8 mouse cellular contexts compared by ENCODE assay signal in genomic region chr8:120335262-120336086, GRCm38 (mm10).
DNase-seq lines count a peak whose midpoint lies in the region; ATAC-seq and TF ChIP-seq lines count a peak whose summit lies in the region.

No protein-coding gene starts in this region.

- H3K9ac ChIP-seq in midbrain, embryonic 14.5 days (replicated peaks; ENCODE audit: low read length): peak overlapping the region; percentile 7; the same call in 1 of the 2 replicates

- peak overlapping the region; percentile 92 for H3K27ac ChIP-seq in midbrain, embryonic 14.5 days (replicated peaks; ENCODE audit: low read depth, low read length)

- H3K4me3 ChIP-seq in midbrain, embryonic 14.5 days (replicated peaks; ENCODE audit: low read depth, low read length): no peak overlapping the region

- TF ChIP-seq CTCF in Patski (IDR thresholded peaks at IDR 0.05): no peak

- H3K36me3 ChIP-seq in midbrain, embryonic 14.5 days (ENCODE audit: control insufficient read depth, insufficient read depth, low read length): no peaks in the 10 kb centered on the region

- CTCF ChIA-PET in Patski (lab: Charles Lee): interaction anchor here (0.8 to 1.6 kb wide), 4 partner anchors 16 to 261 kb away, joined by 3 to 5 read pairs (median 4); no protein-coding TSS in a partner anchor

- H3K9me3 ChIP-seq in midbrain, embryonic 14.5 days (ENCODE audit: control insufficient read depth, low read length): no peaks in the 10 kb centered on the region

- POLR2A ChIA-PET in Patski (lab: Charles Lee): interaction anchor here (0.9 to 1.5 kb wide), 4 partner anchors 9 to 204 kb away, joined by 3 to 5 read pairs (median 4); no protein-coding TSS in a partner anchor

- DNase-seq in adrenal gland, postnatal 10 days: peak; percentile 63
- no peak for DNase-seq in adrenal gland, postnatal 4 days (ENCODE audit: low spot score in 2 of 2)
- no peak for DNase-seq in Patski (ENCODE audit: low read depth, low spot score)
- peak; percentile 35 for DNase-seq in kidney, postnatal 14 days
- peak; percentile 88 for DNase-seq in midbrain, embryonic 14.5 days
- no peak for DNase-seq in ovary, postnatal 36 days (ENCODE audit: low spot score)
- DNase-seq in urinary bladder, postnatal 25 days (ENCODE audit: low spot score): no peak

- H3K4me1 ChIP-seq in midbrain, embryonic 14.5 days (ENCODE audit: control insufficient read depth, insufficient read depth, low read length): peaks cover 37% of the 10 kb centered on the region

- ATAC-seq in Patski: peak; percentile 9
- peak; percentile 29; the same call in 1 of the 2 replicates for ATAC-seq in erythroblast, adult 5-6 weeks (replicated peaks; ENCODE audit: low FRiP score, poor library complexity, severe bottlenecking)
- peak; percentile 79 for ATAC-seq in midbrain, embryonic 14.5 days (ENCODE audit: low FRiP score, low TSS enrichment)

- in situ Hi-C loops in Patski (cut with MboI; ENCODE audit: low pct_unique_long_range_greater_than_20kb): no loop called here

- no peaks in the 10 kb centered on the region for H3K27me3 ChIP-seq in Patski
- H3K27me3 ChIP-seq in midbrain, embryonic 14.5 days (ENCODE audit: control insufficient read depth, insufficient read depth, low read length): no peaks in the 10 kb centered on the region

- WGBS in midbrain, embryonic 14.5 days: 2% methylated on average over 17 of the region's 17 CpGs

- peak overlapping the region; percentile 36 for H3K4me2 ChIP-seq in midbrain, embryonic 14.5 days (ENCODE audit: low read length)

Comparison
In these comparisons a context has a peak if more than half of its experiments do, and no peak if none do; other contexts are left out.
1. DNase-seq: peak in adrenal gland, postnatal 10 days (single experiment), kidney, postnatal 14 days (single experiment) and midbrain, embryonic 14.5 days (single experiment); none in adrenal gland, postnatal 4 days (0 of 2), Patski (single experiment), ovary, postnatal 36 days (single experiment) and urinary bladder, postnatal 25 days (single experiment).
2. ATAC-seq: peak in every context shown above with its lines; median percentile 79 in midbrain, embryonic 14.5 days; 29 in erythroblast, adult 5-6 weeks; 9 in Patski.